Mouse (Mus musculus): ENCODE measurements at regions not wholly inside any gene's neighbourhood (a gene's known extent, or its start where the extent isn't known, plus 50 kb on each side); places are given as distances from the start of the nearest gene placed in this dataset.

DNA sequence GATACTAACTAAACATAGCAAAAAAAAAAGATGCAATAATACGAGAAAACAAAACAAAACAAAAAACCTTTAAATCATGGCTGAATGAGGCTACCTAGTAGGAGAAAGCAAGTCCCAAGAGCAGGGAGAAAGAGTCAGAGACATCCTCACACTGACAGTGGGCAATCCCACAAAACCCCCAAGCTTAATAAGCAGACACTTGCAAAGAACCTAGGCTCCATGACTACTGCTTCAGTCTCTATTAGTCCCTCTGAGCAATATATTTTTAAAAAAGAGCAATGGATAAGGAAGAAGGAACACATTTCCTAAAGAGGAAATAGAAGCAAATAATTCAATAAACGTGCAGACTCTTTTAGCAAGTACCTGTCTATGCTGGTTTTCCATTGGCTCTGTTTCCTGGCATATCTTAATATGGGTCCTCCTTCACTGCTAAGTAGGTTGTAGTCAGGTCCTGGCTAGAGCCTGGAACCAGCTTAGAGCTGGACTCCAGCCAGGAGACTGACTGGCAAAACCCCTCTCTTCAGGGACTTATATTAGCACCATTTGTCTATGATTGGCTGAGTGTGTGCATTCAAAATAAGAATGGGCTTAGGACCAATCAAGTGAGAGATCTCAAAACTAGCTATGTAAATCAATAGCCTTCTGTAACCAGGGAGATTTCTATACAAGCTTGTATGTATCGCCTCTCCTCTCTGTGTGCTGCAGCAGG, 300.5 kb upstream of the Ndn start:
- TF ChIP-seq POLR2A (IDR thresholded peaks at IDR 0.05; ENCODE audit: borderline replicate concordance, extremely low read depth, low read depth, low read length) = no peak
- no peak for TF ChIP-seq CTCF (IDR thresholded peaks at IDR 0.05; ENCODE audit: insufficient read depth, low read length)
